Mouse (Mus musculus) urinary bladder, postnatal 4 days (tissue): ENCODE measurements around the gene Usp50.

Experiments
- DNase-seq, 2 experiments: peaks; one replicate each; pipeline ENCODE4 v3.0.0; 2021 to 2022; ENCODE audit warnings: low spot score in 2 of 2

Gene Usp50

GRCm38 (mm10) chr2:126743389-126743788 lies 39.9 kb downstream of the Usp50 start:
- no peak for DNase-seq

GRCm38 (mm10) chr2:126740314-126740713 lies 43.0 kb downstream of the Usp50 start:
- DNase-seq = no peak

GRCm38 (mm10) chr2:126735339-126736073 lies 47.8 kb downstream of the Usp50 start:
- DNase-seq = no peak

GRCm38 (mm10) chr2:126730502-126730901 lies 52.8 kb downstream of the Usp50 start:
- DNase-seq = no peak

GRCm38 (mm10) chr2:126729207-126729606 lies 54.1 kb downstream of the Usp50 start:
- no peak for DNase-seq

GRCm38 (mm10) chr2:126712950-126713349 lies 70.3 kb downstream of the Usp50 start:
- no peak for DNase-seq

GRCm38 (mm10) chr2:126712526-126712925 lies 70.7 kb downstream of the Usp50 start:
- DNase-seq = no peak

GRCm38 (mm10) chr2:126708361-126708760 lies 74.9 kb downstream of the Usp50 start:
- DNase-seq = no peak

GRCm38 (mm10) chr2:126707438-126707779 lies 75.9 kb downstream of the Usp50 start:
- no peak for DNase-seq

GRCm38 (mm10) chr2:126706759-126707437 lies 76.4 kb downstream of the Usp50 start, which contains the start of gene Usp8:
TSS of gene Usp8 (plus strand) at chr2:126707328.
- peak; percentile 96 to 98 for DNase-seq

GRCm38 (mm10) chr2:126695285-126695684 lies 88.0 kb downstream of the Usp50 start:
- DNase-seq = no peak

GRCm38 (mm10) chr2:126691290-126691689 lies 92.0 kb downstream of the Usp50 start:
- DNase-seq = no peak

- no peak for DNase-seq
These were observed 100.3 kb downstream of the Usp50 start for GRCm38 (mm10) chr2:126682937-126683336.

GRCm38 (mm10) chr2:126682333-126682732 lies 100.9 kb downstream of the Usp50 start:
- no peak for DNase-seq

GRCm38 (mm10) chr2:126677366-126677765 lies 105.9 kb downstream of the Usp50 start:
- DNase-seq = no peak

- no peak for DNase-seq
These were observed 107.2 kb downstream of the Usp50 start, which contains the start of gene Gabpb1 for GRCm38 (mm10) chr2:126676122-126676515. TSS of gene Gabpb1 (minus strand) at chr2:126676337.

GRCm38 (mm10) chr2:126675169-126676121 lies 107.8 kb downstream of the Usp50 start:
- DNase-seq = peak; percentile 85 to 87

GRCm38 (mm10) chr2:126674441-126675168 lies 108.7 kb downstream of the Usp50 start:
- DNase-seq = peak; percentile 48 to 59

GRCm38 (mm10) chr2:126673317-126674242 lies 109.7 kb downstream of the Usp50 start:
- no peak for DNase-seq

- DNase-seq = no peak
These were observed 114.5 kb downstream of the Usp50 start for GRCm38 (mm10) chr2:126668621-126669252.
